Mouse (Mus musculus) Muller cell, postnatal 12 days (primary cell): Measurements from ENCODE around the gene Rap1gds1.
A peak's percentile ranks its signal among the peaks of the same experiment; 100 is the strongest.

Source experiments
- DNase-seq: peaks from one replicate; pipeline ENCODE4 v3.0.0-alpha.2; 2015; ENCODE audit errors: inconsistent ontology term

Rap1gds1 gene

DNA sequence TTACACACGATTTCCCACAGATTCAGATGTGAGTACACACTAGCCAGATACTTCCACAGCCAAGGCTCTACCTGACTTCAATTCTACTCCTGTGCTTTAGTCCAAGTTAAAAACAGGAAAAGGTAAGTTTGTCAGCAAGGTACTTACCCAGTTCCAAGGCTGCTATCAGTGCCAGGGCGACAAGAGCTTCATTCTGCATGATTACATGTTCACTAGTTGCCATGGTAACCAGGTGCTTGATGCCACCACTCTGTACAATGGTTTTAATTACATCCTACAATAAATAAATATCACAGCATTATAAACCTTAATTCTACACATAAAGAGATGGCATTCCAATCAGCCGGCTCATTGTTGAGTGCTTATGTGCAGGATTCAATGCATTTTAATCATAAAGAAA, 129.5 kb downstream of the Rap1gds1 start:
- no peak for DNase-seq

- DNase-seq: no peak
Measured at GRCm38 (mm10) chr3:138941604-138942003, 133.4 kb downstream of the Rap1gds1 start.

DNA sequence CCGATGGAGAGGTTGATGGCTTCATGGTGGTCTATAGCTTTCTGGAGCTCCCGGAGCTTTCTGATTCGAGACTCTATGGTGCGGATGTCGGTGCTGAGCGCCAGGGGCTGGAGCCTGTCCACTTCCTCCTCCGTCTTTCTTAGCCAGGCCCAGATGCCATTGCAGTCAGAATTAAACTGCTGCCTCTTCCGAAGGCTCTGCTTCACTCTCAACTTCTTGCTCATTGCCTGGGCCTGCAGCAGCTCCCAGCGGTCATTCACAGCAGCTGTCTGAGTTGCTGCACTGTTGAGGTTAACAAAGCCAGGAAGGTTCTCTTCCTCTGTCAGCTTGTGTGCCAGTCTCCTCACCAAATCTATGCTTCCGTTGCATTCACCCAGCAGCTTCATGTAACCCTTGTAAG, 137.8 kb downstream of the Rap1gds1 start:
- DNase-seq: no peak

- DNase-seq: no peak
Measured at GRCm38 (mm10) chr3:138936780-138937179, 138.2 kb downstream of the Rap1gds1 start.

DNA sequence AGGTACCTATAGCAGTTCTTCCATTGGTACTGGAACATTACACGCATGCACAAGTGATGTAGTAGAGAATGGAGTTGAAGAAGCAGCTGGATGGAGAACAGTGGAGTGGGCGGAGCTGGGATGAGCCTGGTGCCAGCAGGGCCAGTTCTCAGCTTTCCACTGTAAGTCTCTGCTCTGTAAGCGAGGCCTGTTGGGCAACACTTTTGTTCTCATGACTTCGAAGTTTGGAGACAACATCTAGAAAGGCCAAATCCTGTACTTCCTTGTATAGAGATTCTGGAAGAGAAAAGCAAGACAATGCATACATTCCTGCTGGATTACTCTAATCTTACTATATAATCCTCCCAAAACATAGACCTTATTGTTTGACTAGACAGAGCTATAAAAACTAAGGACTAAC, 147.6 kb downstream of the Rap1gds1 start:
- no peak for DNase-seq

GRCm38 (mm10) chr3:138926161-138926560, 148.8 kb downstream of the Rap1gds1 start:
- peak; percentile 64 for DNase-seq

DNA sequence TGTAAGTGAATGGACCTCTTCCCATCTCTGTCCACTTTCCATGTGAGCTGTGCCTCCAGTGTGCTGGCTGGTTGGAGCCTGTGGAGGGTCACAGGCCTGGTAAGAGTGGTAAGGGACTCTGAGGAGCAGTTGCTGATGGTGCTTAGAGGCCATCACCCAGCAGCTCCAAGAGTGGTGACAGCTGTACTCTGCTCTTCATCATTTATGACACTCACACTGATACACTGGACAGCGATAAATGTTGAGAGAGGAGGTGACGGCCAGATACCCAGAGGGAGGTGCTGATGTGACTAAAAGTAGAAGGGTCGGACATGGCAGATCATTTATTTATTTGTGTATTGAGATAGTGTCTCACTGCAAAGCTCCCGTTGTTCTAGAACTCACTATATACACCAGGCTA, 156.8 kb downstream of the Rap1gds1 start:
- DNase-seq: no peak

DNA sequence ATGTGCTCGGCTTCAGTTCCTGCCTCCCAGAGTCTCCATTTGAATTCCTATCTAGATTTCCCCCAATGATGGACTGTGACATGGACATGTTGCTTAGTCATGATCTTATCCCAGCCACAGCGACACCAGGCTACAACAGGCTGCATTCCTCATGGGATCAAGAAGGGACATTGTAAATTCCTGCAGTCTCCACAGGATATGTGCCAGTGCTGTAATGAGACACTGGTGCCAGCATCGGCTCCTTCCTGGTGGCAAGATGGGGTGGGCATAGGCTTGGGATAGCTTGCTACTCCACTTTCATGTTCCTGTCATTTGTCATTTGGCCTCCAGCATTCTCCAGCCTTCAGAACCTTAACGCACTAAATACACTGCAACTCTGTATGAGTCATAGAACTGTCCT, 158.0 kb downstream of the Rap1gds1 start:
- DNase-seq: peak; percentile 70

DNA sequence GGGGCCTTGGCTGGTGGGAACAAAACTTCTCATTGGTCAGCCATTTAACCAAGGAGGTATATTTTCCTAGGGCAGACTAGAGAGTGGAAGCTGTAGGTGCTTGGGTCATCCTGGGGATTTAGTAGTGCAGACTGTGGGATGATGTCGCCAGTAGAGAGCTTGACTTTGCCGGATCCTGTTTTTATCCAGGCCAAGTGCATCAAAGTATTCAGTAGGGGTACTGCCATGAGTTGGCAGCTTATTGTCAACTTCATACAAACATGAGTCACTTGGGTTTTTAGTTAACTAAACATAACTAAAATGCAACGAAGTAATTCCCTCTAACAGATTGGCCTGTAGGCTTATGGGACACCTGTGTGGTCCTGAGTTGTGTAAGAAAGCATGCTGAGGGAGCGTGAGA, 158.4 kb downstream of the Rap1gds1 start:
- no peak for DNase-seq

DNA sequence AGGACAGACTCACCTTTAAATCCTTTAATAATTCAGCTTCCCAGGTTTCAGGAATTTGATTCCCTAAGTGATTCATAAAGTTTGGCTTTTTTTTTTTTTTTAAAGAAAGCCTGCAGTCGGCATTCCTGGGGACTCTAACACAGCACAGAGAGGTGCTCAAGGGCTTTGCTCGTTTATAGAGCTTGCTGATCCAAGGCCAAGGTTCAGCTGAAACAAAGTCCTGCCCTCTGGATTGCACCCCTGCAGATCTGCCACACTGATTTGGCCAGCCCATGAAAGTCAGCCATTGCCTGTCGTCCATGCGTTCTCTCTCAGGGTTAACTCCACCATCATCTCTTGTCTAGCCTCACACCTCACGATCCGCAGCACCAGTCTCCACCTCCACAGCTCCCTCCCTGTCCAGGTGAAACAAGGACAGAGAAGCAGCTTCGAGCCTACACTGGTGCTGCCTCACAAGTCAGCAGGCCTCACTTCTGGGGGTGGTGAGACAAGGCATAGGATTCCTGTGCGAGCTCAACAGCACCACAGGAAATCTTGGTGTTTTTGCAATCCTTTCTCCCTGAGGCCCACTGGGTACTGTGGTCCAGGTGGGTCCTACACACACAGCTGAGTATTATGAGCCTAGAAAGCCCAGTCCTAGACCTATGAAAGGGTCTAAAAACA, 160.2 kb downstream of the Rap1gds1 start:
- DNase-seq: no peak

GRCm38 (mm10) chr3:138912504-138912903, 162.5 kb downstream of the Rap1gds1 start:
- no peak for DNase-seq

GRCm38 (mm10) chr3:138909313-138909712, 165.7 kb downstream of the Rap1gds1 start:
- no peak for DNase-seq

DNA sequence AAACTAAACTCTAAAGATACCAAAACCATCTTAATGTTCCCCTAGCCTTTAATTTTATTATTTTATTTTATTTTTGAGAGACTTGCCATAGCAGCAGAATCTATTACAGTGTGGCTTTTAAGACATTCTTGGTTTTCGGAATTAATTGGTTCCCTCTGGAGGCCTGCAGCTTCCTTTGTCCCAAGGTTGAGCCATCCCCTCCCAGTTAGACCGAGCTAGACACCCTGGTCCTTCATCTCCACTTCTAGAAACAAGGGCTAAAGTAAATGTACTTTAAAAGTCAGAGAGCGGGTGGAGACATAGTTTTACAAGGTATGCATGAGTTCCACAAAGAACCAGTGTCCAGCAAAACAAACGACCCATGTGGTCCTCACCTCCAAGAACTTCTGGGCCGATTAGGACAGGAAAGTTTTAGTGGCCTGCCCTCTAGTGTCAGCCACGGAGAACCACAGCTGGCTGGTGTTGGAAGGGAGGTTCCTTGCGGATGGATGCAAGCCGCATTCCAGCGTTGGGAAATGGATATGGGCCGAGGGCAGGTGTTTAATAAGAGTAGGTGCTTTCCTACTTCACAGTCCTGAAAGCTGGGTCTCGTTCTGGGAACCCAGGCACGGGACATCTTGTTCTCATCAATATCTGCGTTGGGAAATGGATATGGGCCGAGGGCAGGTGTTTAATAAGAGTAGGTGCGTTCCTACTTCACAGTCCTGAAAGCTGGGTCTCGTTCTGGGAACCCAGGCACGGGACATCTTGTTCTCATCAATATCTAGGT, 168.7 kb downstream of the Rap1gds1 start:
- peak; percentile 73 for DNase-seq

DNA sequence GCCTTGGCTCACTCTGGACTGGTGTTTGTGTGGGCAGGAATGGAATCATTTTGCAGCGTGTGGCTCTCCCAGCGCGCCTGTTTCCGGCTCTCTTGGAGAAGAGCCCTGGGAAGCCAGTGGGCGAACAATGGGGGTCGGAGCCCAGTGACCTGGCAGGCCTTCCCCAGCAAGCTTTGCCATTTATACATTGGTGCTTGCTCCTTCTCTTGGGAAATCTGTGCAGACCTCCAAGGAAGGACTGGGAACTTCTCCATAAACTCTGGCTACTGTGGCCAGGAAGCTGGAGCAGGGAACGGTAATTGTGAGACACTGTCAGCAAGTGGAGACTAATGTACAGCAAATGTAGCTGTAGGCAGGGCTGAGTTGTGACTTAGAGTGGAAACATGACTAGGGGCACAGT, 169.3 kb downstream of the Rap1gds1 start:
- peak; percentile 66 for DNase-seq

- DNase-seq: peak; percentile 40
Measured at GRCm38 (mm10) chr3:138900571-138901141, 174.3 kb downstream of the Rap1gds1 start.

DNA sequence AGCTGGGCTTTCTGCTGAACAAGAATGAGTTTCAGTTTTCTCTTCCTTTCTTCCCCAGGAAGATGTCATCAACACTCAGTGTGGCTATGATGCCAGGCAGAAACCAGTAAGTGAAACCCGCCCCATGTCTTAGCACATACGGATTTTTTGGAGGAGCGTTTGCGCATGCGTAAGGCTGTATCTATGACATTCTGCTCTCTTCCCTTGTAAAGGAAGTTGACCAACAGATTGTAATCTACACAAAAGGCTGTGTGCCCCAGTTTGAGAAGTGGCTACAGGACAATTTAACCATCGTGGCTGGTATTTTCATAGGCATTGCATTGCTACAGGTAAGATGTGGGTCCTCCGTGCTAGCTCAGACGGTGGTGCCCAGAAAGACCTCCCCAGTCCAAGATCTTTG, 176.9 kb downstream of the Rap1gds1 start:
- no peak for DNase-seq

GRCm38 (mm10) chr3:138897500-138897899, 177.5 kb downstream of the Rap1gds1 start:
- DNase-seq: no peak

DNA sequence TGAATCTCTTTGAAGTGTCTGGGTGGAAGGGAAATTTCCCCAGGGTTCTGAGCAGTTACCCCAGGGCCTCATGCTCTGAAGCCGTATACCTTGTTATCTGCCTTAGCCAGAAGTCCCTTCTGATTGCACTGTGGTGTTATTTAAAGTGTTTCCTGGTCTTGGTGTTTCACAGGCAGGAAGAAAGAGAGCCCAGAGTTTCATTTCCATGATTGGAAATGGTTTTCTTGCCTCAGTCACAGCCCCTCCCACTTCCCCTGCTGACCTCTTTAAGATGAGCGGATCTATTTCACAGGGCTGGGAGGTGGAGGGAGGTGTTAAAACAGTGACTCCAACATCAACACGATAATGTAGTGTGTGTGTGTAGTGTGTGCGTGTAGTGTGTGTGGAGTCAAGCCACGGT, 181.5 kb downstream of the Rap1gds1 start:
- no peak for DNase-seq

DNA sequence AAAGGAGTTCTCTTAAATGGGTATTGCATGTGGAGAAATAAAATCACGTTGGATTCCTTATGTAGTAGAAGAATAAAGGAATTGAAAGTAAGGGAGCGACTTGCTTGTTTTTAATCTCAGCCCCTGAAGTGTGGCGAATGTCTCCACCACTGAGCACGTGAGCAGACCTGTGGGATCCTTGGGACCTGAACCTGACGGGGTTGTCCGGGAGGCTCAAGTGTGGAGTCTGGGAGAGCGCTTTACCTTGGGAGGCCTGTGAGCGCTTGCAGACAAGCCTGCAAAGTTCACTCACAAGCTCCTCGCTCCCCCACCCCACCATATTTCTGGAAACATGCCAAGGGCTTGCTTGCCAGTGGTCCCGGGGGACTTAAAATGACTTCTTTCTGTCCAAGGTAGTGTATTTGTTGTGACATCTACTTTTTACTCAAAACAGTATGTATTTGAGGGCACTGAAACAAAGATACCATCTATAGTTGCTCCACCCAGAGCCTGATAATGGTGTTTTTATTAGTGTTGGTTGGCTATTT, 185.2 kb downstream of the Rap1gds1 start:
- no peak for DNase-seq

DNA sequence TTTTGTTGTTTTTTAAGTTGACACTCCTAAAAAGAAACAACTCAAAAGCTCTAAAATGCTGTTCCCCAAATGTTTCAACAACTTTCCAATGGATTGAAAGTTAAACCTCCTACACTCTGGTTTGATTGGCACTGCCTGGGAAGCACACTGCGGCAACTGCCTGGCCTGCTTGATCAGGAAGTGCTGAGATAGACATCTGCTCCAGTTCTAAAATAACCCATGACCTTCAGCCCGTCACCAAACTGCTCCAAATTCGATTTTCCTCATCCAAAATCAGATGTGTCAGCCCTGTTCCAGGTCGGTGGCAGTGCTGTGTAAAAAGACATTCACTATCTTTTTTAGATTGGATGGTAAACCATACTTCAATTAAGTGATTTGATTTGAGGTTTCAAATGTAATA, 185.8 kb downstream of the Rap1gds1 start:
- DNase-seq: no peak

DNA sequence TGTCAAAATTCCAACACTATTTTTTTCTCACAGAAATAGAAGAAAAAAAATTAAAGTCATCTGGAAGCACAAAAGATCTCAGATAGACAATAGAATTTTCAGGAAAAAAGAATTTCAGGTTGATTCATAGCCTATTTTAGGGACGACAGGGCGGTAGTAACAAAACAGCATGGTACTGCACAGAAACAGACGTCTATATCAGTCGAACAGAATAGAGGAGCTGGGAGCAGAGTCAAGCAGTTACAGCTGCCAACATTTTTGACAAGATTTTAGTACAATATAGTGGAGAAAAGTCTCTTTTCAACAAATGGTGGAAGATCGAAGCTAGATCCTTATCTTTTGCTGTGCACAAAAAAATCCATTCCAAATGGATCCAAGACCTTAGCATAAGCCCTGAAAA, 188.9 kb downstream of the Rap1gds1 start:
- DNase-seq: no peak

GRCm38 (mm10) chr3:138881725-138882347, 193.2 kb downstream of the Rap1gds1 start:
- DNase-seq: no peak
